Mouse (Mus musculus) 3134 (cell line): ENCODE measurements around the gene Xkr8.
A peak's percentile ranks its signal among the peaks of the same experiment; 100 is the strongest.
"Not testable (repeated sequence)": the region's sequence is repeated elsewhere in the genome, so short reads cannot be mapped to it uniquely, and the experiment has no call there.

Source experiments
- DNase-seq: peaks from one replicate; pipeline ENCODE4 v3.0.0-alpha.2; 2011; ENCODE audit warnings: low spot score; ENCODE audit not compliant: insufficient read length; ENCODE audit errors: extremely low read depth

Gene Xkr8

GRCm38 (mm10) chr4:132732148-132732684 is at the start of gene Xkr8:
TSS of gene Xkr8 (minus strand) at chr4:132732546.
- DNase-seq: peak; percentile 80

- DNase-seq: no peak
Observed at GRCm38 (mm10) chr4:132780288-132780687, 47.9 kb upstream of the Xkr8 start.

DNA sequence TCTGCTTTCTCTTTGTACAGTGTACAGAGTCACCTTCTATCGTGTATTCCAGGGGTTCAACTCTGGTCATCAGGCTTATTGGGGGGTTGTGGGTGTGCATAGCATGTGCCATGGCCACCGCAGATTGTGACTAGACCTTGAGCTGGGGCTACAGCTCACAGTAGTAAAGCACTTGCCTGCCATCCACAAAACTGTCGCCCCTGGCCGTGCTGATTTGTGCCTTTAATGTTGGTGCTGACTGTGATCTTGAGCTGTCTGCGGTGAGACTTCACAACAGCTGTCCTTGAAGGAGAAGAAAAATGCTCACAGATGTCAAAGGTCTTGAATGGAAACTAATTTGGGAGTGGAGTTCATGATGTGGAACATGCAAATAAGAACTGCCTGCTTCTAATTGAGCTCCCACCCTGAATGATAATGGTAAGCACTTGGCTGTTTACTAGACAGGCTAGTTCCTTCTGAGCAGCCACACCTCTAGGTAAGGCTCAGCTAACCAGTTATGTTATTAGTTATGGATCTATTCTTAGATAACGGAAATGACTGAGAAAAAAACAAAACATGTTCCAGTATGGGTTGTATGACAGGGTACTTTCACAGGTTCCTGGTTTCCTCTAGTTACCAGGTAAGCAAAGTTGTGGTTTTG is 46.3 kb upstream of the Xkr8 start:
- no peak for DNase-seq

- no peak for DNase-seq
Observed at GRCm38 (mm10) chr4:132776764-132777163, 44.4 kb upstream of the Xkr8 start.

- no peak for DNase-seq
Observed at GRCm38 (mm10) chr4:132774905-132775304, 42.6 kb upstream of the Xkr8 start.

GRCm38 (mm10) chr4:132771776-132772175 is 39.4 kb upstream of the Xkr8 start:
- no peak for DNase-seq

DNA sequence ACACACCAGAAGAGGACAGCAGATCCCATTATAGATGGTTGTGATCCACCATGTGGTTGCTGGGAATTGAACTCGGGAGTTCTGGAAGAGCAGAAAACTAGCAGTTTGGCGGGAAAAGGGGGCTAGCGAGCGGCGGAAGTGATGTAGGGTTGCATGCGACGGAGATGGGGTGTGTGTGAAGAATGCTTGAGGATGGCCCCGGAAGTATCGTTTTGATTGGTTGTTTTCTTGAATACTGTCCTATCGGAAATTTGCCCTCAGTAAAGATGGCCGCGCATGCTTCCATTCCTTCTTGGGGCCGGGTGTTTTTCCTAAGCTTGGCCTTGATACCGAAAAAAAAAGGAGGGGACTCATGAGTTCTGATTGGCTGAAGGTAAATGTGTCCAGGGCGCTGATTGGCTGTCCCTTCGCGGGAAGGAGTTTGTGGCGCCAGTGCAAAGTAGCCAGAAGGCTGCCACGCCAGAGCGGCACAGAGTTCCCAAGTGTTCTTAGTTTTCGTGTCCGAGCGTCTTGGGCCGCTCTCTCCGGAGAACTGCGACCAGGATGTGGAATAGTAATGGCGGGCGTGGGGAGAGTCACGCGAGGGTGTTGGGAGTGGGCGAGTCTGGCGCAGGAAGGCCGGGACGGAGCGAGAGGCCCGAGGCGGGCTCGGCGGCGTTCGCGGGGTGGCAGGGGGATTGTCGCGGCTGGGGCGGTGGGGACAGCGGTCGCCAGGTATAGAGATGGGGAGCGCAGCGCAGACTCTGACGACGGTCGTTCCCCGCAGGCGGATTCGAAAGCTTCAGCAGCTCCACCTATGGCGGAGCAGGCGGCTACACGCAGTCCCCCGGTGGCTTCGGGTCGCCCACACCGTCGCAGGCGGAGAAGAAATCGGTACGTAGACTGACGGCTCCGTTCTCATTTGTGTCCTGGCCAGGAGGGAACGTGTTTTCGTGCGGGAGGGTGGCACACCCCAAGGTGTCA is 35.8 kb upstream of the Xkr8 start, which contains the start of gene Rpa2:
TSS of gene Rpa2 (plus strand) at position 419 of the 963 bp plus-strand sequence.
- peak; percentile 88 for DNase-seq

DNA sequence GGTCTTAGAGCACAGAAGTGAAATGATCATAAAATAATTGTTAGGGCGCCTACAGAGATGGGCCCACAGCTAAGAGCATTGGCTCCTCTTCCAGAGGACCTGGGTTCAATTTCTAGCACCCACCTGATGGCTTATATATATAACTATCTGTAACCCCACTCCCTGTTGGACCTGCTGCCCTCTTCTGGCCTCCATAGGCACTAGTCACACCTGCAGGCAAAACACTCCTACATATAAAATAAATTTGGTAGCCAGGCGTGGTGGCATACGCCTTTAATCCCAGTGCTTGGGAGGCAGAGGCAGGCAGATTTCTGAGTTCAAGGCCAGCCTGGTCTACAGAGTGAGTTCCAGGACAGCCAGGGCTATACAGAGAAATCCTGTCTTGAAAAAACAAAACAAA is 30.8 kb upstream of the Xkr8 start:
- not testable (repeated sequence) for DNase-seq

DNA sequence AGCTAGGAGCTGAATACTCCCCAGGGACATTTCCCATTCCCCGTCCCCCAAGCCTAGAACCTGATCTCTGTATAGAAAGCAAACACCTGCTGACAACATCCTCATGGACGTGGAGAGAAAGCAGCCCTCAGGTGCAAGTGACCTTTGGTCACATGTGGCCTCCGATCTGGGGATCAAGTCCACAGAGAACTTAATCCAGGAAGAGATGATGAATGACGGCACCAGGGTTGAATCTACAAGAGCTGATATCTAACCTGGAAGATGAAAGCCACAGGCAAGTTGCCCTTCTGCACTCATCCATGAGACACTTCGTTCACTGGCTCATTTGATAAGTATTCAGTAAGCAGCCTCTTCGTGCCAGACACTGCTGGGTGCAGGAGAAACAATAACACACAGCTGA is 30.3 kb upstream of the Xkr8 start:
- DNase-seq: no peak

DNA sequence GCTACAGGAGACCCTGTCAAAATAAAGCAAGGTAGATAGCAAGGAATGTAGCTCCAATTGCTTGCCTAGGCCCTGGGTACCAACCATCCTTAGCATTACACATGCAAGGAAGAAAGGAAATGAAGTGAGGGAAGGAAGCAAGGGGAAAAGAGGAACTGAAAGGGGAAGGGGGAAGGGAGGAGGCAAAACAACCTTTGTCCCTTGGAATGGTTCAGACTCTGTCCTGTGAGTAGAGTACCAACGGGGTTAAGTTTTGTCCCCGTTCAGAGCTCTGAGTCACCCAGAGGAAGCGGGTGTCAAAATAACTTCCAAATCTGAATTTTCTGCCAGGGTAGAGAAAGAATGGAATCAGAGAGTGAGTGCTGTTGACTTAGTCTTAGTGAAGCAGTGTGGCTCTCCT is 27.9 kb upstream of the Xkr8 start:
- no peak for DNase-seq

DNA sequence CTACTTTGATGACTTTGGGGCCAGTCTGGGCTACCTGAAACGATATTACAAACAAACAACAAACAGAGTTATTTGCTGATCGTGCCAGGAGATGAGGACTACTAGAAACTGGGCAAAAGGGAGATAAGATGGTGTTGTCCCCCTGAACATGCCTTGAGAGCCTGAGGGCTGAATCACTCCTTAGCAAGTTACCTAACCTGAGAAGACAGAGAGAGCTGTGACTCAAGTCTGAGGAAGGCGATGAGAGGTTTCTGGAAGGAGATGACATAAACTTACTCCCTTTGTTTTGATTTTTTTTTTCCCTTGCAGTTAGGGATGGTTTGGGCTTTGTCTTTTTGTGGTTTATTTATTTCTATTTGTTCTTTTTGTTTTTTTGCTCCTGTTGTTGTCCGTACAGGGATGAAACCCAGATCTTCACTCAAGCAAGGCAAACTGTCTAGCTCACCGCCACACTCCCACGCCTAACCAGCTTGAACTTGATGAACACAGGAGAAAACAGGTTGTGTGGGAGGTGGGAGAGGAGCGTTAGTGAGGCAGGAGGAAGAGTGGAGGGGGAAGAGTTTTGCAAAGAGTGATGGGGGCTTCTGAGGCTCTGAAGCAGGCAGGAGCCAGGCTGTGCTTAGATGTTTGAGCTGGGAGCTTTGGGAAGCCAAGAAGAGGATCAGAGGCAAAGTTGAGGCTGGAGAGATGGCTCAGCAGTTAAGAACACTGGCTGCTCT is 25.4 kb upstream of the Xkr8 start:
- peak; percentile 38 for DNase-seq

DNA sequence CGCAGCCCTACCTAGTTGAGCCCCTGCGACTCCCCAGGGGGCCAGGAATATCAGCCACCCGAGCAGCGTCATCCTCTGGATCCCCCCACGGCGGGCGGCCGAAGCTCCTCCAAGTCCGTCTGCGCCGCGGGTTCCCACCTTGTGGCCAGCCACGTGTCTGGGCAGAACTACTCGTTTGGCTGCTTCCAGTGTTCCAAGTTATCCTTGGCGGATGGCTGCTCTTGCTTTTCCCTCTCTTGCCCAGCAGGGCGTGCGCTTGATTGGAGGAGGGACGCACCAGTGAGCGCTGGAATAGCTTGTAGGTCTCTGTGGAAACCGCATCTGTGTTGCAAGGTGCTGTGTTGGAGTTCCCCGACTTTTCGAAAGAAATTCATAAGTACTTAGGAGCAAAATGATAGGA is 24.6 kb upstream of the Xkr8 start, which contains the start of gene Smpdl3b:
TSS of gene Smpdl3b (minus strand) at position 279 of the 400 bp plus-strand sequence.
- peak; percentile 80 for DNase-seq

DNA sequence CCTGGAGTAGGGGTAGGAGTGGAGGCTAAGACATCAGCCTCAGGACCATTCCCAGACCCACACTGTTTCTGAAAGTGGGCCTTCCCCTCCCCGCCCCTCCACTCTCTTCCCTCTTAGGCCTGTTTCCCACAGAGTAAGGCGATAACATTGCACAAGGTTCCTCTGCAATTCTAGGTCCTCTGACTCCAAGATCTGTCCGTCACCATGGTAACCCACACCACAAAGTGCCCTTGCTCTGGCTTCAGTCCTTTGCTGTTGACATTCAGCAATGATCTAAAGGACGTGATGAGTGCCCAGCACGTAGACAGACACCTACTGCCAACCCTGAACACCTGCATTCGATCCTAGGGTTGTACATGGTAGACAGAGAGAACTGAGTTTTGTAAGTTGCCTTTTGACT is 20.6 kb upstream of the Xkr8 start:
- DNase-seq: no peak

DNA sequence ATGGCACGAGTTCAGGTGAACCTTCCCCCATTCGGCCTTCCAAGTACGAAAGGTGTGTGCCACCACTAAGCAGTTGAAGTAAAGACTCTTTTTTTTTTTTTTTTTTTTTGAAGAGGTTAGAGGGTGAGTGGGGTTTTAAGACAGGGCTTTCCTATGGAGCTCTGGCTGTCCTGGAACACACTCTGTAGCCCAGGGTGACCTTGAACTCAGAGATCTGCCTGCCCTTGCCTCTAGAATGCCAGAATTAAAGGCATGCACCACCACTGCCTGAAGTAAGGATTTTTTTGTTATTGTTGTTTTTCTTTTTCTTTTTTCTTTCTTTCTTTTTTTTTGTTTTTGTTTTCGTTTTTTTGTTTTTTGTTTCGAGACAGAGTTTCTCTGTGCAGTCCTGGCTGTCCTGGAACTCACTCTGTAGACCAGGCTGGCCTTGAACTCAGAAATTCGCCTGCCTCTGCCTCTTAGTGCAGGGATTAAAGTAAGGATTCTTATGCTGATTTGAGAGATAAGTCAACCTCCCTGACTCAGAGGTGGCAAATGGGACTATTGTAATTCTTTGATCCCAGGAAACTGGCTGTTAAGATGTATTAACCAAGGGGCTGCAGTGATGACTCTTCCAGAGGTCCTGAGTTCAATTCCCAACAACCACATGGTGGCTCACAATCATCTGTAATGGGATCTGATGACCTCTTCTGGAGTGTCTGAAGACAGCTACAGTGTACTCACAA is 17.1 kb upstream of the Xkr8 start:
- no peak for DNase-seq

GRCm38 (mm10) chr4:132748778-132749177 is 16.4 kb upstream of the Xkr8 start:
- peak; percentile 28 for DNase-seq

DNA sequence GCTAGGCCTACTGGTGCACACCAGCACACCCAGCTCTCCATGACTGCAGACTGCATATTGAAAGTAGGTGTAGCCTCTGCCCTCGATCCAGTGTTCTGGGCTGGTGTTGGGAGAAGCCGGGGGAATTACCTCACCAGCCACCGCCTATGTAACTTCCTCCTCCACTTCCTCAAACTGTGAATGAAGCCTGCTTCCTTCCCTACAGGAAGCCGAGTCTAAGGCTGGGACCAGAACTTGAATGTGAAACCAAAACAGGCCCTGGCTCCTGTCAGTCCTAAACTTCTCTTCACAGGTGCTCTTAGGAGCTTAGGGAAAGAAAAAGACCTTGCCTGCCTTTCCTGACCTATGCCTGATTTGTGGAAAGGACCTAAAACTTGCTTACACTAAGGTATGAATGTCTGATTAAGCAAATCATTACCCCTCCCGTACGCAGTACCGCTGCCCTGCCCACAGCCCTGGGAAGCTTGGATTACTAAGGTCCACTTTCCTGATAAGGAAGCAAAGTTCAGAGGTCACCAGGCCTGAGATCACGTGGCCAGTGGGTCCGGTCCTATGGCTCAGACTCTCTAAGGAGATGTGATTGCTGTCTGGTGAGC is 15.4 kb upstream of the Xkr8 start:
- no peak for DNase-seq

GRCm38 (mm10) chr4:132746911-132747517 is 14.7 kb upstream of the Xkr8 start:
- no peak for DNase-seq

- DNase-seq: no peak
Observed at GRCm38 (mm10) chr4:132743992-132744911, 11.9 kb upstream of the Xkr8 start.
